Mouse (Mus musculus) cerebellum, postnatal 25 days (tissue): Measurements from ENCODE around the gene Il9r.

ENCODE experiments used
- DNase-seq, 2 experiments: peaks; one replicate each; pipeline ENCODE4 v3.0.0; 2021; ENCODE audit warnings: mixed read lengths in 2 of 2

Il9r gene

GRCm38 (mm10) chr11:32157791-32158594 lies 42.1 kb downstream of the Il9r start:
- DNase-seq: peak; percentile 59 to 68

DNA sequence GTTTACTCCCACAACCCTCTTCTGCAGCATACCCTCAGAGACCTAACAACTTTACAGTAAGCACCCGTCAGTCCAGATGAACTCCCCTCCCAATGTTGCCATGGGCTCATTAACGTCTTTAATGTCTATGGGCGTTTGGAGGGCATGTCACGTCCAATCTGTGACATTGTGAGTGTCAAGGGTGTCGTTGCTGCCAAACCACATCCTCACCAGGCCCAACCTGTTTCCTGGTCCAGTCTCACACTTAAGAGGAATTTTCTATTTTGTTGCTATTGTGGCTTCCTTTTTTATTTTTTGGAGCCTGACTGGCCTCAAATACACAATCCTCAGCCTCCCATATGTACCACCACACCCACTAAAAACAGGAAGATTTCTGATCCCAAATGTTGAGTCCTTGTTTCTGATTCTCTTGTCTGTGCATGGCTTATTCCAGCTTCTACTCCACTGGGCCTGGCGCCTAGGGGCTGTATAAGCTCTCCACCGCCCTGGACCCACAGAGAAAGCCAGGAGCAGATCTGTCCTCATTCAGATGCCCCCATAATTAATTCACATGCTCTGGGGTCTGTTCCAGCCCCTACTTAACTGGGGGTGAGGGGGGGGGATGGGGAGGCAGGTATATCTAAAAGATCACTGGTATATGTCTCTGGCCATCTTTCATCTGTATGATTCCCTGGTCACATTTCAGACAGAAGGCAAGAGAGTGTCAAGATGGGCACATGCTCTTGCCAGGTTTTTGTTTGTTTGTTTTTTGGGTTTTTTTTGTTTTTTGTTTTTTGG lies 43.0 kb downstream of the Il9r start:
- DNase-seq: no peak

DNA sequence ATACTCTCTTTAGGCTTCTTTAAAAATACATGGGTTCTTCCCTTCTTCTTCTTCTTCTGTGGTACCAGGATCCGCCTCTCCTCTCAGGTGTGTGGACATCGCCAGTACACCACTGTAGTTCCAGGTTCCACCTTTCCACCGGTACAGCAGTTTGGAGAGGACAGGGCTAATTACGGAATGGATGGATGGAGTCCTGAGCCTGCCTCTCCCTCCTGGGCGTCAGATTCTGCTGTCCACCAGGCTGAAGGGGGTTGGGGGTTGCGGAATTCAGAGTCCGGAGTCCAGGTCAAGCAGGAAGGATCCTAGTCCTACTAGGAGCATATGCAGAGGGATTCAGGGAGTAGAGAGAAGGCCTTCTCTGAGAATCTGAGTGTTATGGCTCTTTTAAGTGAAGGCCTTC lies 46.9 kb downstream of the Il9r start:
- DNase-seq: no peak

DNA sequence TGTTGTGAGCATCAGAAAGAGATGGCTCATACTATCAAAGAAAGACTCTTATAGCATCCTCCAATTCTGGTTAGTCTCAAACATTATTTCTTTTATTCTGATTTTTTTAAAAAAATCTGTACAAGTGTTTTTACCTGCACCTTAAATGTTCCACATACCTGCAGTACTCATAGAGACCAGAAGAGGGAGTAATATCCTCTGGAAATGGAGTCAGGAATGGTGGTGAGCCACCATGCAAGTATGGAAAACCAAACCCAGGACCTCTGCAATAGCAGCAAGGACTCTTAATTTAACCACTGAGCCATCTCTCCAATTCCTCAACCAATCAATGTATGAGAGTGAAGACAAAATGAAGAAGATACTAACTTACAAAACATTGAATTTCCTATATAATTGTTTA lies 47.3 kb downstream of the Il9r start:
- DNase-seq: no peak

DNA sequence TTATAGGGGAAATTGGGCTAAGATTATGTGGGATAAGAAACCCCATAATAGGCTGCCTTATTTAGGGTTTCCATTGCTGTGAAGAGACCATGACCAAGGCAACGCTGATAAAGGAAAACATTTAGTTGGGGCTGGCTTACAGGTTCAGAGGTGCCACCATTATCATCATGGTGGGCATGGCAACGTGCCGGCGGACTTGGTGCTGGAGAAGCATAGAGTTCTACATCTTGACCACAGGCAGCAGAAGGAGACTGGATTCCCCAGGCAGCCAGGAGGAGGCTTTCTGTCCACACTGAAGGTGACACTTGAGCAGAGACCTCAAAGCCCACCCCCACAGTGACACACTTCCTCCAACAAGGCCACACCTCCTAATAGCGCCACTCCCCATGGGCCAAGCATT lies 48.8 kb downstream of the Il9r start:
- DNase-seq: no peak

DNA sequence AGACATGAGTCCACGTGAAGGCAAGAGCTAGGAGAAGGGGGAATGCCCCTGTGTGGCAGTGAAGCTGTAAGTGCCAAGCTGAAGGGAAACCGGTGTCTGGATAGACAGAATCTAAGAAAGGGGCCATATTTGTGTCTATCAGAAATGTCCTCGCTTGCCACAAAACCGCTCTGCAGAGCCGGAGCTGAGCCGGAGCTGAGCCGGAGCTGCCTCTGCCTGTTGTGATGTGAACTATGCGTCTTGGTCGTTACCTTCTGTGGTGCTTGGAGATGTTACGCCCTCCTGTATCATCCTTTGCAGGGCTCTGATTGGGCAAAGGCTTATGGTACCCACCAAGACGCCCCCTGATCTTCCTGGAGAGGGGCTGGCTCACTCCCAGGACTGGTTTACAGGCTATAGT lies 50.5 kb downstream of the Il9r start:
- DNase-seq: no peak

DNA sequence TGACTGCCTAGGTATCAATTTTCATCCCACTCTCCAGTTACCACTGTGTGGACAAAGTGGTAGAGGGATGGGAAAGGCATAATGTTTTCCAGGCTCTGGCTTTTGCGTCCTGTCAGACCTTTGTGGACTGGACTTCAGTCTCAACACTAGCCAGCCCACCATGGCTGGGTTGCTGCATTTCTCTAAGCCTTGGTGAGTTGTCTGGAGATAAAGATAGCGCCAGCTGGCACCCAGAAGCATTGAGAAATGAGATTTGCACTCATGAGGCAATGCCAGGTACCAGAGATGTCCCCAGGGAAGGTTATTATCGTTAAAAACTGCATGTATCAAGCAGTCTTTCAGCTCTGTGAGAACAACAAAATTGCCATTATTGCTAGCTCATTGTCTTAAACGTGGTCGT lies 57.3 kb downstream of the Il9r start:
- DNase-seq: no peak

DNA sequence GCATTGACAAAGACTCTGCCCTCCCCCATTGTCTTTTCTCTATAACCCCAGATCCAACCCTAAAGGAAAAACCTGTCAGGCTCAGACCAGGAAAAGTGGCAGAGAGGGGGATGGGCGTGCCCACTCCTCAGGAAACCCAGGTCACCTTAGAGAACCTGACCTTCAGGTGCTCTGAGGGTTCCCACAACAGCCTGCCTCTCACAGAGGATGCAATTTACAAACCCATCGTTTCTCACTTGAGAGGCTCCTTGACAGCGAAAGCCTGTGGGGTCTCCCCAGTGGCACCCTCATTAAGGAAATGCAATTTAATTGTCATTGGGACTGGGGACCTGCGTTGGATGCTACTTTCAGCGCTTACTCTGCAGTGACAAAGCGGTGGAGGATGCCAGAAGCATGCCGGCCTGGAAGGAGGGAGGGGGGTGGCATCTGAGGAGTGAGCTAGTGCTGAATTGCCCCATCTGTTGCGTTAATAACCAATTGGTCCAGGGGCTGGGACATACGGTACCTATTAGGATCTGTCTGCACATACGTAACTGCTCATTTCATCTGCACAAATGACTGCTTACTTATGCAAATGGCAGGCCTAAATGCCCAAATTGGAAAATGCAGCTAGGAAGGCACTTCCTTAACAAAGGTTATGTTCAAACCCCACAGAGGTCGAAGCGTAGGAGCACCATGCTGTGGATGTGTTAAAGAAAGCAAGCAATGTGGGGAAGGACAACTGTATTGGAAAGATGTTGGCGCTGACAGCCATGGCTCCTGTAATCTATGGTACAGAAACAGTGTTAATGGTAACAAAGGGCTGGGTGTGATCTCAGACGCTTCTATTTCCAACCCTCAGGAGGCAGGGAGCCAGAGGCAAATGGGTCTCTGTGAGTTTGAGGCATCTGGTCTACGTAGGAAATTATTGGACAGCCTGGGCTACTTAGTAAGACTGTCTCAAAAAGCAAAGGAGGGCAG lies 58.2 kb downstream of the Il9r start:
- peak; percentile 44 to 61 for DNase-seq

GRCm38 (mm10) chr11:32141034-32141433 lies 59.0 kb downstream of the Il9r start:
- DNase-seq: peak; percentile 72 to 82

DNA sequence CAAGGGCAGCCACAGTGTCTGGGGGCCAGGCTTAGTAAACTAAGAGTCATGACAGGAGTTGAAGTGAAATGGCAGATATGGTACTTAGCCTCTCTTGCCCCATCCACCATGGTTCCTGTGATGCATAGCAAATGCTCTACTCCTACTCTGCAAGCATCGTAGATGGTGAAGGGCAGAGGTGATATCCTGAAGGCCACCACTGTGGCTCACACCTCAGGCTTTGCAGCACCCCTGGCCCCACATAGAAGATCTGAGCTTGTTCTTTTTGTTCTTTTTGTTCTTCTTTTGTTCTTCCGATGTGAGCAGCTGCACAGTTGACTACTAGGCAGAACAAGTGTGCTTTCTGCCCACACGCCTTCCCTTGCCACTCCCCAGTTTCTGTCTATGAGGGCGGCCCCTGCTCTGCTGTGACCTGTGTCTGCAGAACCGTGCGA lies 60.5 kb downstream of the Il9r start:
- no peak for DNase-seq

DNA sequence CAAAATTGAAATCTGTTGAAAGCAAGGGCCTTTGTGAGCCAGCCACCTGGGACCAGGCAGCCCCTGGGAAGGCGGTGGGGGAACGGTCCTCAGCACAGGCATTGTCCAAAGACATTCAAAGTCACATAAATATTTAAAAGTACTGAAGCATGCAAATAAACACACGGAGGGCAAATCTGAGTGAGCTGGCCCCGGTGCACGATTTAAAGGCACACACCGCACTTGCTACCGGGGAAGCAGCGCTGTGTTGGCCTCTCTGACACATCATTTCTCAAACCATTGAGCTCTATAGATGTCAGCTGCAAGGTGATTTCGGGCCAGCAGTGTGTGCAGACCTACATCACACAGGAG lies 61.5 kb downstream of the Il9r start:
- no peak for DNase-seq

DNA sequence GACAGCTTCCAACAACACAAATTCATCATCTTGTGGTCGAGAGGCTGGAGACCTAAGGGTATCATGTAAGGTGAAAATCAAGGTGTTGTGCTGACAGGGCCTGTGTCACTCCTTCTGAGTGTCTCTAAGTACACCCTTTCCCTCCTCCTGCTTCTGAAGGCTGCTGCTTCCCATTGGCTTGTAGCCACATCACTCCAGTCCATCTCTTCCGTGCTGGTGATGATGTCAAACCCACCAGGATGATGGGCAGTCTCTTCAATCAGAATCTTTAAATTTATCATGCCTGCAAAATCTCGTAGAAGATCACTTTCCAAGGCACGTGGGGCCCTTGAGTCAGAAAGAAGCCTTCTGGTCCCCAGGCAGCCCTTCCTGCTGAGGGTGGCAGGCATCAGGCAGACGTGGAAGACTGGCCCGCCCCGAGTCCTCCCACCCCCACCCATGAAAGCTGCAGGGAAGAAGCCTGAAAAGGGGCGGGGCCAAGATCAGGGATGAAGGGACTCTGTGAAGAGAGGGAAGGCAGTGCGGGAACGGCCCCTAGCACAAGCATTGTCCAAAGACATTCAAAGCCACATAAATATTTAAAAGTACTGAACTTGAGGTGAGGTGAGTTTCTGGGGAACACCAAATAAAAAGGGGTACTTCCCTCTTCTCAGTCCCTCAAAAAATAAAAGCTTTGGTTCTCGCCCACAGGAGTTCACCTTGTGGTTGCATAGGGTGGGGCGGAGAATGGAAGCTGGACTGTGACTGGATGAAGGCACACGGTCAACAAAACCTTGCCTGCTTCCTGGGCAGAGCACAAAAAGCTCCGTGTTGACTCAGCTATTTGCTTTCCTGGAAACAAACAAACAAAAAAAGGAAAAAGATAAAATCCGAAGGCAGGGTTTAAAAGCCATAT lies 62.1 kb downstream of the Il9r start:
- no peak for DNase-seq
